Mouse (Mus musculus) intestine, postnatal 0 days (tissue): Measurements from ENCODE around the gene Rnf208. TPM values are rescaled to one million over a fixed set of nuclear protein-coding genes. Genes with fewer than 3 reads are reported as not detected.
A peak's percentile ranks its signal among the peaks of the same experiment; 100 is the strongest.
"Not testable (repeated sequence)": the region's sequence is repeated elsewhere in the genome, so short reads cannot be mapped to it uniquely, and the experiment has no call there.

Experiments used
- ATAC-seq: fragments of 200-750 bp; cut with Nextera tagmentation; 2 replicates; pipeline ENCODE4 v1.8.0; 2017; ENCODE audit warnings: mild to moderate bottlenecking, moderate TSS enrichment, moderate library complexity
- H3K27ac ChIP-seq: fragments of 300-500 bp; sonication (generic); 2 replicates; pipeline ENCODE4 v1.5.1; 2014; ENCODE audit warnings: mild to moderate bottlenecking, low read depth, low read length, moderate library complexity
- H3K27me3 ChIP-seq: fragments of 300-500 bp; sonication (generic); replicated peaks from 2 replicates; pipeline ENCODE4 v1.6.1; 2014; ENCODE audit warnings: low read length, mixed read lengths; ENCODE audit not compliant: control insufficient read depth, insufficient read depth
- H3K36me3 ChIP-seq: fragments of 300-500 bp; sonication (generic); 2 replicates; pipeline ENCODE4 v1.6.1; 2014; ENCODE audit warnings: mild to moderate bottlenecking, moderate library complexity; ENCODE audit not compliant: control insufficient read depth, insufficient read depth
- H3K4me1 ChIP-seq: fragments of 300-500 bp; sonication (generic); replicated peaks from 2 replicates; pipeline ENCODE4 v1.6.1; 2014; ENCODE audit warnings: antibody characterized with exemption, low read length, mixed read lengths; ENCODE audit not compliant: control insufficient read depth, insufficient read depth
- H3K4me2 ChIP-seq: fragments of 300-500 bp; sonication (generic); replicated peaks from 2 replicates; pipeline ENCODE4 v1.6.1; 2014; ENCODE audit warnings: low read depth, mild to moderate bottlenecking, moderate library complexity
- H3K4me3 ChIP-seq: fragments of 300-500 bp; sonication (generic); 2 replicates; pipeline ENCODE4 v1.5.1; 2014; ENCODE audit warnings: low read depth, low read length
- H3K9ac ChIP-seq: fragments of 300-500 bp; sonication (generic); 2 replicates; pipeline ENCODE4 v1.6.1; 2014; ENCODE audit warnings: mild to moderate bottlenecking, low read depth, low read length
- H3K9me3 ChIP-seq: fragments of 300-500 bp; sonication (generic); 2 replicates; pipeline ENCODE4 v1.6.1; 2016; ENCODE audit warnings: mixed run types; ENCODE audit not compliant: control insufficient read depth
- CTCF ChIP-seq: sonication (generic); IDR thresholded peaks from 2 replicates; pipeline ENCODE4 v1.5.1; 2016; ENCODE audit warnings: low read depth, mild to moderate bottlenecking, control low read depth, antibody characterized with exemption, moderate library complexity
- WGBS: fragments of 180-500 bp; shearing (Covaris S2); extraction: QIAGEN DNeasy Blood & Tissue Kit; methylation state at CpG from one replicate; pipeline ENCODE4 v1.1.7; 2014; 5-methylcytosine and 5-hydroxymethylcytosine counted together
- polyA plus RNA-seq: library from polyadenylated mRNA; unstranded; fragments of >200 nt; fragmentation: Nextera tagmentation; extraction: Ambion mirVana; gene quantifications from 2 replicates; pipeline ENCODE4 v1.2.1, GENCODE M21; 2015

Rnf208 gene
- polyA plus RNA-seq, 1 experiment from 2014 or later = 51.9 TPM

DNA sequence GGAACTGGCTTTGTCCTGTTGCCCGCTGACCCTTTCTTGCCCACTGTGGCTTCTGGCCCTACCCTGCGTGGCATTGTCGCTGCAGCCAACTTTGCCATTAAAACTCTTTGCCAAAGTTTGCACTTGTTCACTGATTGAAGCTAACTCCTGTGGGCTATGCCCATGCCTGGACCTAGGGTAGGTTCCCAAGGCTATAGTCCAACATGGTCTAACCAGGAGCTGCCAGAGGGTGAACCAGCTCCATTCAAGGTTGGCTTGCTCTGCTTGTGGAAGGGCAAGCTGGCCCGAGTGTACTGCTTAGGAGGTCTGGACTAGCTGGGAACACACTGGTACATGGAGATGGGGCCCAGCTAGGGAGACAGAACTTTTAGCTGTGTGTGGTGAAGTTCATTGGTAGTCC is 2.1 kb downstream of the Rnf208 start:
- Histone ChIP-seq H3K27ac (no peak overlapping the region), H3K9ac (no peak overlapping the region), H3K4me2 (no peak overlapping the region), H3K9me3 (no peaks in the 10 kb centered on the region), H3K4me1 (peaks cover 9% of the 10 kb centered on the region; the same call in 1 of the 2 replicates), H3K27me3 (0 out of 2 replicates have a peak, but pooled peaks cover 3% of the 10 kb centered on the region), H3K4me3 (no peak overlapping the region), H3K36me3 (peaks cover 19% of the 10 kb centered on the region; the same call in 1 of the 2 replicates)
- WGBS = 84% methylated on average over 4 of the region's 4 CpGs
- no peak for TF ChIP-seq CTCF
- ATAC-seq = no peak

DNA sequence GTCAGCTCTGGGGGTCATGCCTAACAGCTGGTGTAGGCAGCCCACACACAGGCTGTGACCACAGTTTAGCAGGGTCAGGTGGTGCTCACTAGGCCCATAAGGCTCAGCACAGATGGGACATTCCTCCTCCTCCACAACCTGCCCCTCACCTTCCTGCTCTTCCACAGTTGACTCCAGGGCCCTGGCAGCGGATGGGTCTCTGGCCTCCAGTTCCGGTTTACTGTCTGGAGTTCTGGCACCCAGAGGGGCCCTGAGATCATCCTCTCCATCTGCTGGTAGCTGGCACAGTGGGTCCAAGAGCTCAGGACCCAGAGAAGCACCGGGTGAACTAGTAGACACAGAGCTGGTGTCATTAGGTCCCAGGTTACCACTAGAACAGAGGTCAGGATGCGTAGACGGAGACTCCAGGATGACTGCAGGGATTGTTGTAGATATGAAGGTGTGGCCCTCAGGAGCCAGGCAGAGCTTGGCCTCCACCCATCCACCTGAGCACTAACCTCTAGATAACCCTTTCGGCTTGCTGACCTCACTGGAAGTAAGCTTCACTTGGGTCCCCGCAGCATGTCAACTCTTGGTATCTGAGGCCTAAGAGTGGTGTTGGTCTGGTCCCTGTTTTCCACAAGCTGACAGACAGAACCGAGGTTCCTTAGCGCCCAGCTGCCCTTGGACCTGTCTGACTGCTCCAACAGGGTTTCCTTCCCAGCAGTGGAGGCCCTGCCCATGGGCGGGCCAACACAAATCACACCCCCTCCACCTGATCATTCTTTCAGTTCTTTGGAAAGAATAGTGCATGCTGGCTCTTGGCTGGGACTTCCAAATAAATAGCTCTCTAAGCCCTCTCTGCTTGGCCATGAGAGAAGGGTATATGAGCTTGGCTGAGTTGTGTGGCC is 4.4 kb downstream of the Rnf208 start, which contains the start of gene AL732309.1:
Gene AL732309.1 (minus strand): TSS at position 681 of the 890 bp plus-strand sequence.
- 46% methylated on average over 10 of the region's 10 CpGs for WGBS
- H3K4me3 ChIP-seq = peak within 1 kb of the TSS; percentile 12
- peak; percentile 62 for ATAC-seq

DNA sequence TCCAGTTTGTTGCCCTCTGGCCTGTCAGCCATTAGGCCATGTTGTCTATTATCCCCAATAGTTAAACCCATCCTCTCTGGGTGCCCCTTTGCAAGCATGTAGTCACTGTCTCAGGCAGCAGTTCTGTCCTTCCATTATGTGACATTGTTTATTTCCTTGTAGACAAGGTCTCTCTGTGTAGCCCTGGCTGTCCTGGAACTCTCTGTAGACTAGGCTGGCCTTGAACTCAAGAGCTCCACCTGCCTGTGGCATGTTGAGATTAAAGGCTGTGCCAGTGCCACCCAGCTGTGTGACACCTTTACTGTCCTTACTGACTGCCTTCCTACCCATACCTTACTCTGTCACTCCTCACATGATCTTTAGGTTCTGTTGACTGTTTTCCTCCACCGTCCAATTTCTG is 10.3 kb downstream of the Rnf208 start:
- no peaks in the 10 kb centered on the region for H3K4me1 ChIP-seq
- 72% methylated on average over 1 of the region's 1 CpGs for WGBS
- no peak overlapping the region for H3K9ac ChIP-seq
- peaks cover 51% of the 10 kb centered on the region for H3K36me3 ChIP-seq
- no peak overlapping the region for H3K27ac ChIP-seq
- H3K4me3 ChIP-seq = no peak overlapping the region
- ATAC-seq = no peak; the same call in 1 of the 2 replicates
- TF ChIP-seq CTCF = peak; percentile 77
- no peaks in the 10 kb centered on the region for H3K9me3 ChIP-seq
- no peaks in the 10 kb centered on the region for H3K27me3 ChIP-seq
- no peak overlapping the region for H3K4me2 ChIP-seq

More for the DNA sequence above, 4.4 kb downstream of the Rnf208 start, which contains the start of gene AL732309.1:
- no peaks in the 10 kb centered on the region for H3K9me3 ChIP-seq
- H3K36me3 ChIP-seq = peaks cover 39% of the 10 kb centered on the region
- peak within 1 kb of the TSS; percentile 55 for H3K4me2 ChIP-seq
- no peak for TF ChIP-seq CTCF
- H3K27ac ChIP-seq = peak within 1 kb of the TSS; percentile 74
- peaks cover 4% of the 10 kb centered on the region; the same call in 1 of the 2 replicates for H3K4me1 ChIP-seq
- H3K27me3 ChIP-seq = 0 out of 2 replicates have a peak, but pooled peaks cover 3% of the 10 kb centered on the region
- peak within 1 kb of the TSS; percentile 11; the same call in 1 of the 2 replicates for H3K9ac ChIP-seq

DNA sequence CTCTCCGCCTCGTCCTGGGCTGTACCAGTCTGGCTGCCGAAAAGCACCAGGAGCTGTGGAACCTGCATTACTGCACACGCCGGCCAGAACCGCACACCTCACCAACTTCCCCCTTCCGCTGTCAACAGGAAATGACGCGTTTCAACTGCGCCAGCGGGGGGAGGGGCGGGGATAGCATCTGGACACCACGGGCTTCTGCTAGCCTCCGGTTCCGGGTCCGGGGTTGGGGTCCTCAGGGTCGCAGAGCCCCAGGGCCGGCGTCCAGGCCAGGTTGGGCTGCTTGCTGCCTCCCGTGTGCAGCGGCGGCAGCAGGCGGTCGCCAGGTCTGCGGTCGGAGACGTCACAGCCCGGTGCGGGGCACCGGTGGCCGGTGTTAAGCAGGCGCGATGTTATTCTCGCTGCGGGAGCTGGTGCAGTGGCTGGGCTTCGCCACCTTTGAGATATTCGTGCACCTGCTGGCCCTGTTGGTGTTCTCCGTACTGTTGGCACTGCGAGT is 13.3 kb downstream of the Rnf208 start, which contains the start of gene Tmem203:
Gene Tmem203 (plus strand): TSS at position 156 of the 496 bp plus-strand sequence.
- Histone ChIP-seq H3K36me3 (peaks cover 24% of the 10 kb centered on the region), H3K4me3 (peak within 1 kb of the TSS; percentile 99), H3K9me3 (no peaks in the 10 kb centered on the region), H3K9ac (peak within 1 kb of the TSS; percentile 91), H3K4me2 (peak within 1 kb of the TSS; percentile 93), H3K27me3 (no peaks in the 10 kb centered on the region), H3K4me1 (no peaks in the 10 kb centered on the region), H3K27ac (peak within 1 kb of the TSS; percentile 82)
- ATAC-seq = peak; percentile 82
- under 1% methylated on average over 39 of the region's 39 CpGs for WGBS
- TF ChIP-seq CTCF = no peak

DNA sequence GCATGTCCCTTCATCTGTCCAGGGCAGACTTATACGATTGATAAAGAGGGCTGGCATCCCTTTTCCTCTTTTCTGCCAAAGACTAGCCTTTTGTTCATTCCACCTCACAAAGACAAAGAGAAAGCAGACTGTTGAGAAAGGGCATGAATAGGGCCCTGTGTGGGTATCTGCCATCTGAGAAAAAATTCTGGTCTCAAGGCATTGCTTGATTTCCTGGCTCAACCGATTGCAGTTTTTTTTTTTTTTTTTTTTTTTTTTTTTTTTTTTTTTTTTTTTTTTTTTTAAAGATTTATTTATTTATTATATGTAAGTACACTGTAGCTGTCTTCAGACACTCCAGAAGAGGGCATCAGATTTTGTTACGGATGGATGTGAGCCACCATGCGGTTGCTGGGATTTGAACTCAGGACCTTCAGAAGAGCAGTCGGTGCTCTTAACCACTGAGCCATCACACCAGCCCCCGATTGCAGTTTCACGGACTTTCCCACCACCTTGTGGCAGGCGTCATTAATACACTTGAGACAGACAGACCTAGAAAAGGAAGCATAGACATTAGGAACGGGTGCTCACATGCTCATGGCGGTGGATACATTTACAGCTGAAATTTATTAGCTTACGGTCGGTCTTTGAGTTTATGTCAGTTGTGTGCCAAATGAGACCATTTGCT is 14.5 kb downstream of the Rnf208 start:
- 49% methylated on average over 11 of the region's 12 CpGs for WGBS
- TF ChIP-seq CTCF = peak; percentile 69
- H3K9ac ChIP-seq = peak overlapping the region; percentile 91
- peaks cover 13% of the 10 kb centered on the region; the same call in 1 of the 2 replicates for H3K36me3 ChIP-seq
- H3K27ac ChIP-seq = peak overlapping the region; percentile 82; the same call in 1 of the 2 replicates
- not testable (repeated sequence) for H3K27me3 ChIP-seq, H3K4me1 ChIP-seq, ATAC-seq, H3K9me3 ChIP-seq
- H3K4me3 ChIP-seq = peak overlapping the region; percentile 99
- peak overlapping the region; percentile 93 for H3K4me2 ChIP-seq

DNA sequence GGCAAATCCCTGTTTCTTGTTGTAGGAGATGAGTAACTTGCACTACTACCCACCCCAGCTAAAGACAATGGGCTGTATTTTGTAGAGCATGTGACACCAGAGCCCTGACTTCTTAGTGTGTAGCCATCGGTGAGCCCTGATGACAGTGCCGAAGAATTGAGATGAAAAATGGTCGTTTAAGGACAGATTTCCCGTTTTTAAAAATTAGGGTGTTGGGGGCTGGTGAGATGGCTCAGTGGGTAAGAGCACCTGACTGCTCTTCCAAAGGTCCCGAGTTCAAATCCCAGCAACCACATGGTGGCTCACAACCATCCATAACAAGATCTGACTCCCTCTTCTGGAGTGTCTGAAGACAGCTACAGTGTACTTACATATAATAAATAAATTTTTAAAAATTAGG is 15.2 kb downstream of the Rnf208 start:
- not testable (repeated sequence) for H3K4me1 ChIP-seq, H3K9ac ChIP-seq, H3K9me3 ChIP-seq, H3K27me3 ChIP-seq, H3K4me3 ChIP-seq, H3K27ac ChIP-seq, ATAC-seq, H3K4me2 ChIP-seq, H3K36me3 ChIP-seq
- WGBS = 79% methylated on average over 5 of the region's 5 CpGs
